Mouse (Mus musculus) embryonic facial prominence, embryonic 14.5 days (tissue): ENCODE data around the gene Hist1h4k. TPM values are rescaled to one million over a fixed set of nuclear protein-coding genes. Genes with fewer than 3 reads are reported as not detected.
"Not testable (repeated sequence)": the region's sequence is repeated elsewhere in the genome, so short reads cannot be mapped to it uniquely, and the experiment has no call there.

Experiments used
- ATAC-seq: fragments of 200-750 bp; cut with Nextera tagmentation; 2 replicates; pipeline ENCODE4 v1.8.0; 2017; ENCODE audit warnings: low read depth, moderate number of reproducible peaks, moderate TSS enrichment
- DNase-seq: peaks from one replicate; pipeline ENCODE4 v3.0.0-alpha.2; 2015; ENCODE audit warnings: low spot score
- H3K27ac ChIP-seq: fragments of 300-500 bp; sonication (generic); replicated peaks from 2 replicates; pipeline ENCODE4 v1.5.1; 2014; ENCODE audit warnings: low read depth, mild to moderate bottlenecking, low read length, moderate library complexity
- H3K27me3 ChIP-seq: fragments of 300-500 bp; sonication (generic); replicated peaks from 2 replicates; pipeline ENCODE4 v1.6.1; 2014; ENCODE audit warnings: low read length; ENCODE audit not compliant: control insufficient read depth, insufficient read depth
- H3K36me3 ChIP-seq: fragments of 300-500 bp; sonication (generic); 2 replicates; pipeline ENCODE4 v1.6.1; 2014; ENCODE audit warnings: low read length, mixed read lengths; ENCODE audit not compliant: control insufficient read depth, insufficient read depth
- H3K4me1 ChIP-seq: fragments of 300-500 bp; sonication (generic); 2 replicates; pipeline ENCODE4 v1.6.1; 2014; ENCODE audit warnings: antibody characterized with exemption, low read length; ENCODE audit not compliant: control insufficient read depth, insufficient read depth
- H3K4me2 ChIP-seq: fragments of 300-500 bp; sonication (generic); 2 replicates; pipeline ENCODE4 v1.6.1; 2014; ENCODE audit warnings: low read depth, mild to moderate bottlenecking, low read length, moderate library complexity, mixed read lengths
- H3K4me3 ChIP-seq: fragments of 300-500 bp; sonication (generic); 2 replicates; pipeline ENCODE4 v1.5.1; 2014; ENCODE audit warnings: low read depth, mild to moderate bottlenecking, low read length
- H3K9ac ChIP-seq: fragments of 300-500 bp; sonication (generic); 2 replicates; pipeline ENCODE4 v1.6.1; 2014; ENCODE audit warnings: low read depth, mild to moderate bottlenecking, low read length, moderate library complexity, mixed read lengths
- H3K9me3 ChIP-seq: fragments of 300-500 bp; sonication (generic); 2 replicates; pipeline ENCODE4 v1.6.1; 2016; ENCODE audit warnings: low read length; ENCODE audit not compliant: control insufficient read depth
- WGBS: fragments of 180-500 bp; shearing (Covaris S2); extraction: QIAGEN DNeasy Blood & Tissue Kit; methylation state at CpG from one replicate; pipeline ENCODE4 v1.1.7; 2014; 5-methylcytosine and 5-hydroxymethylcytosine counted together
- polyA plus RNA-seq: library from polyadenylated mRNA; unstranded; fragments of >200 nt; fragmentation: Nextera tagmentation; extraction: Ambion mirVana; gene quantifications from 2 replicates; pipeline ENCODE4 v1.2.1, GENCODE M21; 2014

The Hist1h4k gene
- polyA plus RNA-seq, 1 experiment from 2014 or later, result 3.8 TPM

DNA sequence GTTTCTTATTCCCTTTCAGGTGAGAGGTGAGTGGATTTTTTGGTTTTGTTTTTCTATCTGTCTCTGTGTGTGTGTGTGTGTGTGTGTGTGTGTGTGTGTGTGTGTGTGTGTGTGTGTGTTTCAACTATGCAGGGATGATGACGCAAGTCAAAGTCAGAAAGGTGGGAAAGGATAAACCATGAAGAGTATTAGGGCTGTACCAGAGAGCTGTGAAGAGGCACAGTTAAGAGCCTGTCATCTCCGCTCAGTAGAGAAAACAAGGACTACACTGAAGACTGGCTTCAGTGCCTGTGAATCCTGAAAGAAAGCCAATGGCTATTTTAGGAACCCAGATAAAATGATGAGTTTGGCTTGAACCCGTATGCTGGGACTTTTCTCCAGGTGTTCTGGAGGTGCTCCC lies 1.5 kb upstream of the Hist1h4k start:
- H3K4me1 ChIP-seq, result peaks cover 16% of the 10 kb centered on the region
- no peak for ATAC-seq
- H3K27ac ChIP-seq, result peak overlapping the region; percentile 97
- H3K9ac ChIP-seq, result 0 out of 2 replicates have a peak overlapping the region, but pooled peaks have one; percentile 70
- no peak overlapping the region for H3K4me3 ChIP-seq
- H3K4me2 ChIP-seq, result peak overlapping the region; percentile 76; the same call in 1 of the 2 replicates
- H3K36me3 ChIP-seq, result no peaks in the 10 kb centered on the region
- 73% methylated on average over 3 of the region's 3 CpGs for WGBS
- H3K27me3 ChIP-seq, result no peaks in the 10 kb centered on the region
- no peaks in the 10 kb centered on the region for H3K9me3 ChIP-seq
- no peak for DNase-seq

DNA sequence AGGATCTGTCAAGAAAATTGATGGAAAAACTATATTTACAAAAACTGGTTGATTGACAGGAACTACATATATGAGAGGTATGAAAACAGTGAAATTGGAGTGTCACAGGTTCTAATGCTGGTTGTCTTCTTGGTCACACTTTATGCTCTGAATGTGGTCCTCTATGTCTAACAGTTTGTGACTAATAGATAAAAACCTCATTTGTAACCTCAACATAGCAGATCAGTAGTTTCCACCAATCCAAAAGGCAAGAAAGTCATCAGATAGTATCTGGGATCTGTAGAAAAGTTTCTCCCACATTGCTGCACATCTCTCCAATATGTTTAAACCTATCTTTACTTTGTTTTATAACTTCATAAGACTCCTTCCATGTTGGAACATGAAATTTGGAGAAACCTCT lies 1.1 kb upstream of the Hist1h4k start:
- peak overlapping the region; percentile 97; the same call in 1 of the 2 replicates for H3K27ac ChIP-seq
- H3K27me3 ChIP-seq, result no peaks in the 10 kb centered on the region
- H3K9me3 ChIP-seq, result no peaks in the 10 kb centered on the region
- no peak overlapping the region for H3K9ac ChIP-seq
- no peak for DNase-seq
- H3K4me1 ChIP-seq, result peaks cover 16% of the 10 kb centered on the region
- H3K36me3 ChIP-seq, result no peaks in the 10 kb centered on the region
- no peak for ATAC-seq
- H3K4me2 ChIP-seq, result no peak overlapping the region
- H3K4me3 ChIP-seq, result no peak overlapping the region

DNA sequence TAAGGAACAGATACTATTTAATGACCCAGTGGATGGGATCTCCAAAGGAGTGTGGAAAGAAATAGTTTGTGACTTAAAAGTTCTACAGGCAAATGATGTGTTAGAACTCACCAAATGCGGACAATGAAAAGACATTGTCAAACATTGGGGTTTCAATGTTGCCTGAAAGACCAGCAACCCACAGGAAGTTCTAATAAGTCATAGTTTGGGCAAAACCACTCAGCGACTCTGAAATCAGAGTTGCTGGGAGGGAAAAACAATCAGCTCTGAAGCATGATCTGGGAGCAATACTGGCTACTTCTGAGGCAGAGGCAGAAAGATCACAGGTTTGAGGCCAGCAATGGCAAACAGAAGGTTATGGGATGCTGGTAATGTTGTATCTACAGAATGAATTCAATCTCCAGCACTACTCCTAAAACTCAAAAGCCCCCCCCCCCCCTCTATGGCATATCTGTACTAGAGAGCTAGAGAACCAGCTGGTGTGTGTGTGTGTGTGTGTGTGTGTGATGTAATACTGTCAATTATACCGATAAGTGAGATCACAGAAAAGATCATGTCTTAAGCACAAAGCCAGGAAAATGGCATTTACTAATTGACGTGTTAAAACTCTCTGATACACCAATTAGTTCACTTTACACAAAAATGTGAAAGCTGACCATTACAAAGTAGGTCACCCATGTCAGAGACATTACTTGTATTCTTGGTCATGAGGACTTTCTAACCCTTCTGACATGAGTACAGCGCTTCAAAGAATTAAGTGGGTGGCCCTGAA lies 732 bp downstream of the Hist1h4k start:
- Histone ChIP-seq H3K9ac (peak overlapping the region; percentile 68), H3K4me3 (peak overlapping the region; percentile 56), H3K4me1 (peaks cover 16% of the 10 kb centered on the region), H3K27ac (peak overlapping the region; percentile 97), H3K9me3 (no peaks in the 10 kb centered on the region), H3K36me3 (no peaks in the 10 kb centered on the region), H3K4me2 (peak overlapping the region; percentile 71), H3K27me3 (no peaks in the 10 kb centered on the region)
- WGBS, result 5% methylated on average over 5 of the region's 5 CpGs
- no peak for DNase-seq
- no peak for ATAC-seq

DNA sequence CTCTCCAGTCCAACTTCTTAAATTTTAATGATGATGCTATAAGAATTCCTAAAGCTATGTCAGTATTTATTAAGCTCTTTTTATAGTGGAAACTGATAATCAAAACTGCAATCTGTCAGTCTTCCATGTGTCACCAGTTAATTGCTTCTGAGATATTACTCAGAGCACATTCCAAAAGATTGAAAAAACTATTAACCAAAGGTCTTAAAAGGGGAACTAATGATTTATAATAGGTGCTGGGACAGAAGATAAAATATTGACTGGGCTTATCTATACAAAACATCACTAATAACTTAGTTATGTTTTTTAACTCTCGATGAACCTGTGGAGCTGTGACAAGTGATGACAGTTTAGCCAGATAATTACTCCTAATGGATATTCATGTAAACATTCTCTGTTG lies 5.3 kb downstream of the Hist1h4k start:
- no peak for ATAC-seq
- Histone ChIP-seq H3K27ac (no peak overlapping the region), H3K4me2 (no peak overlapping the region), H3K4me3 (no peak overlapping the region), H3K9me3 (no peaks in the 10 kb centered on the region), H3K4me1 (peaks cover 9% of the 10 kb centered on the region), H3K36me3 (no peaks in the 10 kb centered on the region), H3K9ac (no peak overlapping the region), H3K27me3 (no peaks in the 10 kb centered on the region)
- WGBS, result 87% methylated on average over 1 of the region's 1 CpGs
- no peak for DNase-seq

DNA sequence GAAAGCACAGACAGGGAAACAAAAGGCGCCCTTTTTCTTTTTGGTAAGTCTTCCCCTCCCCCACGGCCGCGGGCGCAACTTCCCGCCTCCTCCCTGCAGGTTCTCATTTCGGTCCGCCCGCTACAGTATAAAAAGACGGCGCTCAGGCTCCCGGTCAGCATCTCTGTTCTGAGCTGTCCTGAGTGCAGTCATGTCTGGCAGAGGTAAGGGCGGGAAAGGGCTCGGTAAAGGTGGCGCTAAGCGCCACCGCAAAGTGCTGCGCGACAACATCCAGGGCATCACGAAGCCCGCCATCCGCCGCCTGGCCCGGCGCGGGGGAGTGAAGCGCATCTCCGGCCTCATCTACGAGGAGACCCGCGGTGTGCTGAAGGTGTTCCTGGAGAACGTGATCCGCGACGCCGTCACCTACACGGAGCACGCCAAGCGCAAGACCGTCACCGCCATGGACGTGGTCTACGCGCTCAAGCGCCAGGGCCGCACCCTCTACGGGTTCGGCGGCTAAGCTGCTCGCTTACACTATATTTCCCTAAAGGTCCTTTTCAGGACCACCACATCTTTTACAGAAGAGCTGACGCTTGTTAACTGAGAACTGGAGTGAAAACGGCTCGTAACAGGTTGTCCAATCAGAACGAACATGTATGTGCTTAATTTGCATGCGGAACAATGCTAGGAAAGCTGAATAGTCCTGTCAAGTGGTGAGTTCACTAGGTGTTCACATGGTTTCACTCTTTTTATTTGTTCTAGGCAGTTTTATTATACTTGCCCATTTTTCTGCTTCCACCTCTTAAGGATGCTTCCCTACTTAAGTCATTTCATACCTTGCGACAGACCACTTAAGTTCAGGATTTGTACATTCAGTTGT lies 15.2 kb downstream of the Hist1h4k start, which contains the start of gene Hist1h4j:
Gene Hist1h4j, plus strand, starts transcription at position 159 of the 862 bp plus-strand sequence.
- Histone ChIP-seq H3K4me2 (peak within 1 kb of the TSS; percentile 65), H3K9ac (peak within 1 kb of the TSS; percentile 66), H3K27ac (peak within 1 kb of the TSS; percentile 92), H3K4me3 (peak within 1 kb of the TSS; percentile 55)
- H3K9me3 ChIP-seq, H3K4me1 ChIP-seq, H3K36me3 ChIP-seq, H3K27me3 ChIP-seq: not testable (repeated sequence)
- ATAC-seq (peak; percentile 91), DNase-seq (peak; percentile 94)
- WGBS, result under 1% methylated on average over 37 of the region's 56 CpGs

DNA sequence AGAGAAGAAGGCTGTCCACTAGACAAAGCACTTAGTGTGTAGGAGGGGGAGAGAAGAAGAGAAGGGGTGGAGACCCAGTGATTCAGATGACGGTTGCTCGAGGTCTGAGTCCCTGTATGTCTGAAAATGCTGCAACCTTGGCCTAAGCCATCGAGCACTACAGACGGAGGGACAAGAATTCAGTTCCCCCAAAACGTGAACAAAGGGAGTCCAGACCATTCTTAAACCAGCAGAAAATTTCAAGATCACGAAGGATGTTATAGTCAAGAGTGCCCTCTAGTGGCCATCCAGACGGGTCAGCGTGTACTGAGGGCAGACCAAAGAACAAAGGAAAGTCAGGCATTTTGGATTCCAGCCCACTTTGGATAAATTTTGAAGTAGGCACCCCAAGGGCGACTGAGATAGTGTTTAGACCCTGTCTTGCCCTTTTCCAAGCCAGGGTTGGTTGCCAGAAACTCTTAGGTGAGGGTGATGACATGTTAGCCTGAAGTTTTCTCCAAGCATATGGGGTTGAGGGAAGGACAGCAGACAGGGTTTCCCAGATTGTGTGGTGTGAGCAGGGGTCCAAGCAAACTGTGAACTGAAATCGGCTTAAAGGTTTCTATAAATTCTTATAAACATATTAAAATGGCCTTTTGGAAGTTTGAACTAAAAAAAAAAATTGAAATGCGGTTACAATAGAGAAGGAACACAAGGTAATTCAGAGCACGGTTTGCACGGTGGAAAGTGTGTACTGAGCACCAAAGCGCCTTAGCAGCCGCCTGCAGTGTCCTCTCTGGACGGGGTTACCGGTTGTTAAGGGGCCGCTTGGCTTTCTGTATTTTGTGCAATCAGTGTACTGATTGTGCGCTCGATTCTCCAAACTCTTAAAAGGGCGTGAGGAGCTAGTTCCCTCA lies 16.0 kb downstream of the Hist1h4k start:
- under 1% methylated on average over 21 of the region's 21 CpGs for WGBS
- DNase-seq, result peak; percentile 96
- Histone ChIP-seq H3K9me3 (no peaks in the 10 kb centered on the region), H3K9ac (peak overlapping the region; percentile 66), H3K36me3 (no peaks in the 10 kb centered on the region), H3K27ac (peak overlapping the region; percentile 92), H3K4me2 (peak overlapping the region; percentile 65), H3K27me3 (no peaks in the 10 kb centered on the region), H3K4me3 (peak overlapping the region; percentile 55), H3K4me1 (peaks cover 8% of the 10 kb centered on the region; the same call in 1 of the 2 replicates)
- ATAC-seq, result peak; percentile 84

DNA sequence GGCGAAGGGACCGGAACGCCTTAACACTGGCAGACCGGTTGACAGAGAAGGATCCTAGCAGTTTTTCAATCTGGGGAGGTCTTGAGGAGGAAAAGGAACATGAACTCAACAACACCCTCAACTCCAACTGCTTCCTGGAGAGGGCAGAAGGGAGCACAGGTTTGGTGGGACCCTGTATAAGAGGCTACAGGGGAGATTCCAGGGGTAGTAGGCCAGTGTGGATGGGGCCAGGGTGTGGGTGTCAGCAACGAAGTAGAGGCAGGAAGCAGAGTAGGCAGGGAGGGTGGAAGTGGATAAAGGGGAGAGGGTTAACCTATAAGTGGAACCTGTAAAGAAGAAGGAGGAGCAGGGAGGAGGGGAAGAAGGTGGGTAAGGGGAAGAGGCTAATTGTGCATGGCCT lies 16.8 kb downstream of the Hist1h4k start:
- 73% methylated on average over 5 of the region's 5 CpGs for WGBS
- DNase-seq (no peak), ATAC-seq (no peak)
- peak overlapping the region; percentile 92 for H3K27ac ChIP-seq
- no peaks in the 10 kb centered on the region for H3K36me3 ChIP-seq
- H3K4me1 ChIP-seq, result peaks cover 8% of the 10 kb centered on the region; the same call in 1 of the 2 replicates
- no peaks in the 10 kb centered on the region for H3K27me3 ChIP-seq
- H3K9me3 ChIP-seq, result no peaks in the 10 kb centered on the region
- no peak overlapping the region for H3K4me3 ChIP-seq
- H3K9ac ChIP-seq, result 0 out of 2 replicates have a peak overlapping the region, but pooled peaks have one; percentile 66
- H3K4me2 ChIP-seq, result peak overlapping the region; percentile 65; the same call in 1 of the 2 replicates

DNA sequence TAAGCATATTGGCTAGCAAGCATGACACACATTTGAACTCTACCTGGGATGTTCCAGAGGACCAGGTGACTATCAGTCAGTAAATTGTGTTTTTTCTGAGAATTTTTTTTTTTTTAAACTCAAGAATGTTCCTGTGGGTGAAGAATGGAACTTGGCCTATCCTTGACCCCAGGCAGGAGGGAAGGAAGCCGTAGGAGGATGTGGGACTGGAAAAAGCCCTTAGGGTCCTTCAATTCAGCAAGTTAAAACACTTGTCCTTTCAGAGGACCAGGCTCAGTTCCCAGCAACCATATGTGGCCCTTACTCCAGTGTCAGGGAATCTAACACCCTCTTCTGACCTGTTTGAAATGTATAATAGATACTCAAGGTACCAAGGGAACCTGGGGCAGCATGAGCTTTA lies 20.8 kb downstream of the Hist1h4k start:
- DNase-seq (no peak), ATAC-seq (no peak)
- no peaks in the 10 kb centered on the region for H3K9me3 ChIP-seq
- H3K36me3 ChIP-seq, result no peaks in the 10 kb centered on the region
- no peak overlapping the region for H3K27ac ChIP-seq
- no peaks in the 10 kb centered on the region for H3K27me3 ChIP-seq
- H3K4me3 ChIP-seq, result no peak overlapping the region
- H3K4me1 ChIP-seq, result no peaks in the 10 kb centered on the region
- H3K4me2 ChIP-seq, result no peak overlapping the region
- H3K9ac ChIP-seq, result no peak overlapping the region
- WGBS, result 45% methylated on average over 1 of the region's 1 CpGs
